Mouse (Mus musculus) embryonic facial prominence, embryonic 12.5 days (tissue): ENCODE measurements at regions not wholly inside any gene's neighbourhood (a gene's known extent, or its start where the extent isn't known, plus 50 kb on each side); places are given as distances from the start of the nearest gene placed in this dataset.

Experiments
- ATAC-seq: fragments of 200-750 bp; cut with Nextera tagmentation; 2 replicates; pipeline ENCODE4 v1.8.0; 2017; ENCODE audit not compliant: insufficient number of reproducible peaks, insufficient read depth, low FRiP score, low TSS enrichment
- H3K27ac ChIP-seq: fragments of 300-500 bp; sonication (generic); 2 replicates; pipeline ENCODE4 v1.5.1; 2016; ENCODE audit warnings: mild to moderate bottlenecking
- H3K27me3 ChIP-seq: fragments of 300-500 bp; sonication (generic); 2 replicates; pipeline ENCODE4 v1.6.1; 2016; ENCODE audit warnings: mild to moderate bottlenecking, moderate library complexity
- H3K36me3 ChIP-seq: fragments of 300-500 bp; sonication (generic); 2 replicates; pipeline ENCODE4 v1.6.1; 2016; ENCODE audit warnings: mild to moderate bottlenecking
- H3K4me1 ChIP-seq: fragments of 300-500 bp; sonication (generic); 2 replicates; pipeline ENCODE4 v1.6.1; 2016
- H3K4me2 ChIP-seq: fragments of 300-500 bp; sonication (generic); replicated peaks from 2 replicates; pipeline ENCODE4 v1.6.1; 2016; ENCODE audit warnings: mild to moderate bottlenecking, moderate library complexity
- H3K4me3 ChIP-seq: fragments of 300-500 bp; sonication (generic); 2 replicates; pipeline ENCODE4 v1.5.1; 2016; ENCODE audit warnings: mild to moderate bottlenecking
- H3K9ac ChIP-seq: fragments of 300-500 bp; sonication (generic); 2 replicates; pipeline ENCODE4 v1.6.1; 2016; ENCODE audit warnings: mild to moderate bottlenecking, moderate library complexity
- H3K9me3 ChIP-seq: fragments of 300-500 bp; sonication (generic); 2 replicates; pipeline ENCODE4 v1.6.1; 2016; ENCODE audit warnings: mild to moderate bottlenecking, moderate library complexity
- WGBS: fragments of 180-500 bp; shearing (Covaris S2); methylation state at CpG from one replicate; pipeline ENCODE4 v1.1.7; 2016; 5-methylcytosine and 5-hydroxymethylcytosine counted together

DNA sequence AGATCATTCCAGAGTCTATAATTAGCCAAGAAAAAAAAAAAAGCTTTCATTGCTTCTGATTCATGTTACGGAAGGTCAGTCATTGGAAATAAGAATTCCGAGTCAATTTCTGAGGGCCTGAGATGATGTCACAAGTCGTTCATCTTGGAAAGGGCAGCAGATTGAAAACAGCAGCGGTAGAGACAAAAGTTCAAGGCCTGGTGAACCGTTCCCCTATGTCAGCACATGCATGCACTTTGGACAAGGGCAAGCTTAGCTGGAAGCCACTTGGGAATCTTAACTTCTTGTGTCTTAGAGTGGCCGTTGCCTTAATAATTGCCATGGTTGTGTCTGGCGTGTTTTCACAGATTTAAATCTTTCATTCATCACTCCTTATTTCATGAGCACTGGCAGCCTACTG, 65.6 kb upstream of the Fam13c start:
- Histone ChIP-seq H3K4me1 (no peaks in the 10 kb centered on the region), H3K4me2 (no peak overlapping the region), H3K9ac (no peak overlapping the region), H3K4me3 (no peak overlapping the region), H3K27ac (no peak overlapping the region), H3K36me3 (no peaks in the 10 kb centered on the region), H3K9me3 (no peaks in the 10 kb centered on the region), H3K27me3 (no peaks in the 10 kb centered on the region)
- 67% methylated on average over 7 of the region's 7 CpGs for WGBS
- no peak for ATAC-seq

- Histone ChIP-seq H3K27me3 (no peaks in the 10 kb centered on the region), H3K9ac (no peak overlapping the region), H3K36me3 (no peaks in the 10 kb centered on the region), H3K9me3 (no peaks in the 10 kb centered on the region), H3K4me1 (no peaks in the 10 kb centered on the region), H3K27ac (no peak overlapping the region), H3K4me2 (no peak overlapping the region), H3K4me3 (no peak overlapping the region)
- no peak for ATAC-seq
- 61% methylated on average over 7 of the region's 7 CpGs for WGBS
Measured at GRCm38 (mm10) chr10:70380041-70380651, 60.1 kb upstream of the Fam13c start.

DNA sequence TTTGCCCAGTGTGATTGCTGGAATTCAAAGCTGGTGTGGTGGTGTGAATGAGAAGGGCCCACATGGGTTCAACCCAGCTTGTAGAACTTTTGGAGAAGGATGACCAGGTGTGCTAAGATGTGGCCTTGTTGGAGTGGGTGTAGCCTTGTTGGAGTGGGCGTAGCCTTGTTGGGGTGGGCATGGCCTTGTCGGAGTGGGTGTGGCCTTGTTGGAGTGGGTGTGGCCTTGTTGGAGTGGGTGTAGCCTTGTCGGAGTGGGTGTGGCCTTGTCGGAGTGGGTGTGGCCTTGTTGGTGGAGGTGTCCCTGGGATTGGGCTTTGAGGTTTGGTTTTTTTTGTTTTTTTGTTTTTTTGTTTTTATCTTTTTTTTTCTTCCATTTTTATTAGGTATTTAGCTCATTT, 55.6 kb upstream of the Fam13c start:
- Histone ChIP-seq H3K36me3 (no peaks in the 10 kb centered on the region), H3K9ac (no peak overlapping the region), H3K4me2 (no peak overlapping the region), H3K9me3 (peaks cover 4% of the 10 kb centered on the region; the same call in 1 of the 2 replicates), H3K27me3 (no peaks in the 10 kb centered on the region), H3K4me3 (no peak overlapping the region), H3K27ac (no peak overlapping the region), H3K4me1 (no peaks in the 10 kb centered on the region)
- 93% methylated on average over 4 of the region's 4 CpGs for WGBS
- ATAC-seq = no peak

DNA sequence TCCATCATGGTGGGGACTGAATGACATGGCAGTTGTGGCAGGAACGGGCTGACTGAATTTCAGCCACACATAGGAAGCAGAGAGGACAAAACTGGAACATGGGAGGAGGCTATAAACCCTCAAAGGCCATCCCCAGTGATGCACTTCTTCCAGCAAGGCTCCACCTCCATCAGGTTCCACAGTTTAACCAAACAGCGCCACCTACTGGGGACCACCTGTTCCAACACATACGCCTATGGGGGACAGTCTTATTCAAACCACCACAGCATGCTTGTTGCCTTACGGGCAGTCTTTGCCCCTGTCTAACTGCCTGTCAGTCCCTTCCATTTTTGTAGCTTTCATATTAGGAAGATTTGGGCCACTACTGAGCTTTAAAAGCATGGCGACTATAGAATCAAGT, 52.6 kb upstream of the Fam13c start:
- Histone ChIP-seq H3K27me3 (no peaks in the 10 kb centered on the region), H3K9me3 (peaks cover 4% of the 10 kb centered on the region; the same call in 1 of the 2 replicates), H3K36me3 (no peaks in the 10 kb centered on the region), H3K9ac (no peak overlapping the region), H3K4me2 (no peak overlapping the region), H3K4me1 (no peaks in the 10 kb centered on the region), H3K27ac (no peak overlapping the region), H3K4me3 (no peak overlapping the region)
- 86% methylated on average over 5 of the region's 5 CpGs for WGBS
- no peak for ATAC-seq
